Mouse (Mus musculus): ENCODE measurements at regions not wholly inside any gene's neighbourhood (a gene's known extent, or its start where the extent isn't known, plus 50 kb on each side); places are given as distances from the start of the nearest gene placed in this dataset.
A peak's percentile ranks its signal among the peaks of the same experiment; 100 is the strongest.

- H3K4me3 ChIP-seq (replicated peaks): no peak overlapping the region
- H3K9ac ChIP-seq: no peak overlapping the region
- WGBS: 96% methylated on average over 3 of the region's 3 CpGs
- no peak overlapping the region for H3K27ac ChIP-seq
- H3K4me1 ChIP-seq (replicated peaks): no peaks in the 10 kb centered on the region
- H3K4me2 ChIP-seq (replicated peaks): no peak overlapping the region
- H3K36me3 ChIP-seq: no peaks in the 10 kb centered on the region
- no peaks in the 10 kb centered on the region for H3K27me3 ChIP-seq (replicated peaks)
- no peaks in the 10 kb centered on the region for H3K9me3 ChIP-seq
- no peak for ATAC-seq
Measured at GRCm38 (mm10) chr6:140258761-140259160, 165.1 kb upstream of the Plekha5 start.

GRCm38 (mm10) chr6:140258101-140258500 is 165.8 kb upstream of the Plekha5 start:
- no peaks in the 10 kb centered on the region for H3K9me3 ChIP-seq
- no peaks in the 10 kb centered on the region for H3K36me3 ChIP-seq
- no peak overlapping the region for H3K4me2 ChIP-seq (replicated peaks)
- H3K4me3 ChIP-seq (replicated peaks): no peak overlapping the region
- H3K4me1 ChIP-seq (replicated peaks): no peaks in the 10 kb centered on the region
- no peak for ATAC-seq
- no peak overlapping the region for H3K27ac ChIP-seq
- no peaks in the 10 kb centered on the region for H3K27me3 ChIP-seq (replicated peaks)
- H3K9ac ChIP-seq: no peak overlapping the region
- WGBS: 87% methylated on average over 5 of the region's 5 CpGs

DNA sequence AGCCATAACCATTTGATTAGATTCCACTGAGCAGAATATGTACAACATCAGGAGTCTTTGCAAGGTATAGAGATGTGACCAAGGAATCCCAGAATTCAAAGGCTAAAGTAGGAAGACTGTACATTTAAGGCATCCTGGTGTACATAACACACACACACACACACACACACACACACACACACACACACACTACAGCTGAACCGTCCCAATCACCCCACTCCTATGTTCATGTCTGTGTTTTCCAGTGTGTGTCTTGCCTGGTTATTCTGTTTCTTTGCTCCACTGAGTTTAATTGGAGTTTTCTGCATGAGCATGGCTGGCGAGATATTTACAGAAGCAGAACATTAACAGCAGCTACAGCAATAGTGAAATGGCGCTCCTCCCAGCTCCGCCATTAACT is 172.3 kb upstream of the Plekha5 start:
- H3K4me2 ChIP-seq (replicated peaks): no peak overlapping the region
- H3K9me3 ChIP-seq: no peaks in the 10 kb centered on the region
- no peak overlapping the region for H3K27ac ChIP-seq
- 86% methylated on average over 4 of the region's 4 CpGs for WGBS
- no peak for ATAC-seq
- no peak overlapping the region for H3K4me3 ChIP-seq (replicated peaks)
- H3K27me3 ChIP-seq (replicated peaks): no peaks in the 10 kb centered on the region
- no peaks in the 10 kb centered on the region for H3K36me3 ChIP-seq
- no peaks in the 10 kb centered on the region for H3K4me1 ChIP-seq (replicated peaks)
- H3K9ac ChIP-seq: no peak overlapping the region

GRCm38 (mm10) chr6:140243411-140244151 is 180.3 kb upstream of the Plekha5 start:
- H3K36me3 ChIP-seq: no peaks in the 10 kb centered on the region
- H3K27me3 ChIP-seq (replicated peaks): no peaks in the 10 kb centered on the region
- no peaks in the 10 kb centered on the region for H3K9me3 ChIP-seq
- no peak overlapping the region for H3K4me2 ChIP-seq (replicated peaks)
- H3K27ac ChIP-seq: no peak overlapping the region
- no peak overlapping the region for H3K9ac ChIP-seq
- H3K4me1 ChIP-seq (replicated peaks): no peaks in the 10 kb centered on the region
- ATAC-seq: 0 out of 2 replicates have a peak, but pooled peaks have one; percentile 20
- 52% methylated on average over 8 of the region's 8 CpGs for WGBS
- H3K4me3 ChIP-seq (replicated peaks): no peak overlapping the region

DNA sequence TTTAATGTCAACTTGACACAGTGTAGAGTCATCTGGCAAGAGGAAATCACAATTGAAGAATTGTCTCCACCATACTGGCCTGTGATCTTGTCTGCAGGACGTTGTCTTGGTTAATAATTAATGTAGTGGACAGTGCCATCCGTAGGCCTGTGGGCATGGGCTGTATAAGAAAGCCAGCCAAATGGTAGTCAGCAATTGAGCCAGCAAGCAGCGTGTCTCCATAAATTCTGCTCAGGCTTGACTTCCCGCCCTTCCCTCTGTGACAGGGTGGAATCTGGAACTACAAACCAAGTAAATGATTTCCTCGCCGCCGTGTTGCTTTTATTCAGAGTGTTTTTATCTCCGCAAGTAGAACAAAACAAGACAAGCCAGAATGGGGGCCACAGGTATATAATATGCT is 184.5 kb upstream of the Plekha5 start:
- Histone ChIP-seq H3K27ac (no peak overlapping the region), H3K4me1 (replicated peaks) (no peaks in the 10 kb centered on the region), H3K9ac (no peak overlapping the region), H3K9me3 (no peaks in the 10 kb centered on the region), H3K27me3 (replicated peaks) (no peaks in the 10 kb centered on the region), H3K36me3 (no peaks in the 10 kb centered on the region), H3K4me2 (replicated peaks) (no peak overlapping the region), H3K4me3 (replicated peaks) (no peak overlapping the region)
- 55% methylated on average over 8 of the region's 8 CpGs for WGBS
- ATAC-seq: peak; percentile 39; the same call in 1 of the 2 replicates

DNA sequence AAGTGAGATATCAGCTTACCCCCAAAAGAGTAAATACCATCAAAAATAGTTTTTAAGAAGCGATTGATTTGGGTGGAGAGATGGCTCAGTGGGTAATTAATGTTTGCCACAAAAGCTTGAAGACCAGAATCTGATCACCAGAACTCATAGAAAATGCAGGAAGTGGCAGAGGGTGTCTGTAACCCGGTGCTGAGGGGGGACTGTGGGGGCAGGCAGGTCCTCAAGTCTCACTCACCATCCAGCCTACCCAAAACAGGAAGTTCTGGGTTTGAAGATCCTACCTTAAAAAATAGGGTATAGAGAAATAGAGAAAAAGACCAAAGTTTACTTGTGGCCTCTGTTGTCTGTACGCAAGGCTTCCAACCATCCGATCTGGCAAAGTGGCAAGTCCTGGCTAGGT is 190.3 kb upstream of the Plcz1 start:
- H3K36me3 ChIP-seq: no peaks in the 10 kb centered on the region
- H3K4me1 ChIP-seq (replicated peaks): no peaks in the 10 kb centered on the region
- H3K9me3 ChIP-seq: no peaks in the 10 kb centered on the region
- no peak overlapping the region for H3K9ac ChIP-seq
- H3K27ac ChIP-seq: no peak overlapping the region
- 89% methylated on average over 4 of the region's 4 CpGs for whole genome bisulfite sequencing
- H3K4me3 ChIP-seq (replicated peaks): no peak overlapping the region
- H3K27me3 ChIP-seq (replicated peaks): no peaks in the 10 kb centered on the region
- H3K4me2 ChIP-seq (replicated peaks): no peak overlapping the region
- ATAC-seq: no peak

DNA sequence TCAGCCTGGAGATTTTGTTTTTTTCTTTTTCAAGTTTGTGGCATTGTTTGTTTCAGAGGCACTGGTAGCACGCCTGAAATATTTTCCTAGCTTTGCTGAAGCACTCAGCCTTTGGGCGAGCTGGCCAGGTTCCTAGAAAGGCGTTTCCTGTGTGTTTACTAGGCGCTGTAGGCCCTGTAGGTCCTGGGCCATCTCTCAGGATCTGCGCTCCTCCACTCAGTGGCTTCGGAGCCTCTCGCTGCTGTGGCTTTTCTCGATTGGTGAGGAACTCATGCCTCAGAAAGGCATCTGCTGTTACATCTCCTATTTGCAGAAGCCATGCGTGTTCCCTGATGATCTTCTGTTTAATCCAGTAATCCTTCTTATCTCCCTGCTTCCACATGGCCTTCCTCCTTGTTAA is 188.0 kb upstream of the Plcz1 start:
- H3K4me3 ChIP-seq (replicated peaks): no peak overlapping the region
- H3K9ac ChIP-seq: no peak overlapping the region
- H3K4me2 ChIP-seq (replicated peaks): no peak overlapping the region
- ATAC-seq: no peak
- H3K9me3 ChIP-seq: no peaks in the 10 kb centered on the region
- H3K27ac ChIP-seq: no peak overlapping the region
- H3K36me3 ChIP-seq: no peaks in the 10 kb centered on the region
- no peaks in the 10 kb centered on the region for H3K27me3 ChIP-seq (replicated peaks)
- WGBS: 48% methylated on average over 9 of the region's 9 CpGs
- no peaks in the 10 kb centered on the region for H3K4me1 ChIP-seq (replicated peaks)

DNA sequence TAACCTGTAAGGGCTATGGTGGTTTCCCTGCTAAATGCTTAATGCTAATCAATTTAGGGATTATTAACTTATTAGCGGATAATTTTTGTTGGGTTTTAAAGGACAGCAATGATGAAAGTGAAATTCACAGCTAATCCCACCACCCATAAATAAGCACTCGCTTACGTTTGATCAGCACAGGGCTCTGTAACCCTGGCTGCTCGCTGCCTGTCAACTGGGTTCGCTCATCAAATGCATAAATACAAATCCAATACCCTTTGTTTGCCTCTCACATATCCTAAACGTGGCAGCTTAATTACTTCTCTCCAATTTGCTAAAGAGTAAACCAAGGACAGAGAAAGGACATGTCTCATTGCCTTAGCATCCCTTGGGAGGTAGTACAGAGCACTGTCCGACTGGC is 187.5 kb upstream of the Plcz1 start:
- no peak for ATAC-seq
- no peaks in the 10 kb centered on the region for H3K27me3 ChIP-seq (replicated peaks)
- no peaks in the 10 kb centered on the region for H3K9me3 ChIP-seq
- no peaks in the 10 kb centered on the region for H3K36me3 ChIP-seq
- H3K4me2 ChIP-seq (replicated peaks): no peak overlapping the region
- no peaks in the 10 kb centered on the region for H3K4me1 ChIP-seq (replicated peaks)
- H3K9ac ChIP-seq: no peak overlapping the region
- no peak overlapping the region for H3K27ac ChIP-seq
- H3K4me3 ChIP-seq (replicated peaks): no peak overlapping the region
- 76% methylated on average over 7 of the region's 7 CpGs for WGBS

DNA sequence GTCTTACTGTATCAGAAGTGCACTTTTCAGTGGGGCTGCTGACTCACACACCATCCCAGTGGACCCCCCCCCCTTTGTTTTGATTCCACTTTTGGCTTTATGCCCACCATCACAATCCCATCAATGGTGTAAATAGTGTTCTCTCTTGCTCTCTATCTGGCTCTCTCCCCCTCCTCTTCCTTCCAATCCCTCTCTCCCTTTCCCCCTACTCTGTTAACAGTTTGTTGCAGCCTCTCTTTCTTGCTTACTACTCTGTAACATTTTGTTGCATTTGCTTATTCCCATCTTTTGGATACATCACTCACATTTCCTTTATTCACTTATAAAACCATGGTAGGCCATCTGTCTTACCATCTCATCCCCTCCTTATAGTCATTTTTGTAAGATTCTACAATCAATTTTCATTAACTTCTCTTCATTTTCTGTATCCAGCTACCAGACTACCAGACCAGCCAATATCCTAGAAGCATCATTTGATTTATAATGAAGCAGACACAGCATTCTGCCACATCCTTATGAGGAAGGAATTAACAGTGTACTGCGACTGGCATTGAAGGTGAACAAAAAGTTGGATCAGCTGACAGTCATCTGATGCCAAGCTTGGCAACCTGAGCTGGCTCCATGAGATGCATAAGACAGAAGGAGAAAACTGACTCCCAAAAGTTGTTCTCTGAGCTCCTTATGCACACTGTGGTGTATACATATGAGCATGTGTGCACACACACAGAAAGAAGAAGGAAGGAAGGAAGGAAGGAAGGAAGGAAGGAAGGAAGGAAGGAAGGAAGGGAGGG is 181.5 kb upstream of the Plcz1 start:
- Histone ChIP-seq H3K9ac (no peak overlapping the region), H3K4me2 (replicated peaks) (no peak overlapping the region), H3K4me3 (replicated peaks) (no peak overlapping the region), H3K27me3 (replicated peaks) (no peaks in the 10 kb centered on the region), H3K4me1 (replicated peaks) (no peaks in the 10 kb centered on the region), H3K27ac (no peak overlapping the region), H3K9me3 (no peaks in the 10 kb centered on the region), H3K36me3 (no peaks in the 10 kb centered on the region)
- no peak for ATAC-seq
- WGBS: 84% methylated on average over 1 of the region's 1 CpGs

DNA sequence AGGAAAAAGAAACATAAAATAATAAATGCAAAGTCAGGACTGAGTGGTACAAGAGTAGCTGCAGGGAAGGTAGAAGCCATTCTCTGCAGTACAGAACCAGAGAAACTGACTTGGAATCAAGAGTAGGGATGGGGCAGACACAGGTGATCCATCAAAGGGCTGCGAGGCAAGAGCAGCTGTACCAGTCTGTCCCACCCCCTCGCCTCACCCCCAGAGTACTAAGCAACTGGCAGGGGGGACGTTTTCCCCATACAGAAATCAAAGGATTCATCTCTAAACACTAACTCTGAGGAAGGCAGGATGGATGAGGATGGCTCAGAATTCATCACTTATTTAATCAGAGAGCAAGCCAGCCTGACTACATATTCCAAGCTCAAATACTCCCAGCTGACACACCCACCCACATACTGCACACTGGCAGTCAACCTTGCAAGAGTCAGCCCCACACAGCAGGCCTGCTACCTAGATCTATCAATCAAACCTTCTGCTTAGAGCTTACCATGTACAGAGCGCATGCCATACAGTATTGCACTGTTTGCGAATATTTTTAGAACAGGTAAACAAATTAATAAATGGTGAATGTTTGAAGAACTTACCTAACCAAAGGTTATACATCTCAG is 180.5 kb upstream of the Plcz1 start:
- Histone ChIP-seq H3K4me1 (replicated peaks) (no peaks in the 10 kb centered on the region), H3K27ac (no peak overlapping the region), H3K9me3 (no peaks in the 10 kb centered on the region), H3K27me3 (replicated peaks) (no peaks in the 10 kb centered on the region), H3K4me3 (replicated peaks) (no peak overlapping the region), H3K9ac (no peak overlapping the region), H3K4me2 (replicated peaks) (no peak overlapping the region), H3K36me3 (no peaks in the 10 kb centered on the region)
- 53% methylated on average over 5 of the region's 5 CpGs for WGBS
- ATAC-seq: 0 out of 2 replicates have a peak, but pooled peaks have one; percentile 47

GRCm38 (mm10) chr6:140218789-140219188 is 177.5 kb upstream of the Plcz1 start:
- no peak overlapping the region for H3K9ac ChIP-seq
- H3K4me1 ChIP-seq (replicated peaks): no peaks in the 10 kb centered on the region
- no peak for ATAC-seq
- WGBS: 90% methylated on average over 10 of the region's 10 CpGs
- H3K36me3 ChIP-seq: no peaks in the 10 kb centered on the region
- no peak overlapping the region for H3K4me2 ChIP-seq (replicated peaks)
- no peaks in the 10 kb centered on the region for H3K9me3 ChIP-seq
- no peaks in the 10 kb centered on the region for H3K27me3 ChIP-seq (replicated peaks)
- no peak overlapping the region for H3K27ac ChIP-seq
- H3K4me3 ChIP-seq (replicated peaks): no peak overlapping the region

DNA sequence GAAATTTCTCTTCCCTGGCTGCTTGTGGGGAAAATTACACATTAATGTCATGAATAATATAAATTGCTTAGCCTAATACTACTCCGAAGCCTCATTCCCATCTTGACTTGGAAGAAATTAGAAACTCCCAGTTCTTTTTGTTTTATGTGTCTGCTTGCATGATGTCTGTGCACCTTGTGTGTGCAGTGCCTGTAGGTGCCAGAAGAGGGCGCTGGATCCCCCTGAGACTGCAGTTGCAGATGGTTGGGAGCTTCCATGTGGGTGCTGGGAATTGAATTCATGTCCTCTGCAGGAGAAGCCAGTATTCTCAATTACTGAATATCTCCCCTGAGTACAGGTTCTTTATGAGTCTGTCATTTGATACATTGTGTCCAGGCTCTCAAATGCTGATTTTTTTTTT is 171.1 kb upstream of the Plcz1 start:
- Histone ChIP-seq H3K4me2 (replicated peaks) (no peak overlapping the region), H3K9ac (no peak overlapping the region), H3K9me3 (no peaks in the 10 kb centered on the region), H3K36me3 (no peaks in the 10 kb centered on the region), H3K27ac (no peak overlapping the region), H3K4me3 (replicated peaks) (no peak overlapping the region), H3K27me3 (replicated peaks) (no peaks in the 10 kb centered on the region), H3K4me1 (replicated peaks) (0 out of 2 replicates have a peak, but pooled peaks cover 2% of the 10 kb centered on the region)
- 65% methylated on average over 2 of the region's 2 CpGs for WGBS
- ATAC-seq: no peak
